Mouse (Mus musculus): ENCODE data around the gene Spag5.
"Not testable (repeated sequence)": the region's sequence is repeated elsewhere in the genome, so short reads cannot be mapped to it uniquely, and the experiment has no call there.

The Spag5 gene

GRCm38 (mm10) chr11:78301357-78302084, at the start of gene Spag5:
TSS of gene Spag5 (plus strand) at chr11:78301529.
- peak; percentile 94 for DNase-seq (ENCODE audit: inconsistent ontology term)

GRCm38 (mm10) chr11:78256618-78257017, 44.7 kb upstream of the Spag5 start:
- no peak for DNase-seq (ENCODE audit: inconsistent ontology term)

GRCm38 (mm10) chr11:78260489-78261258, 40.7 kb upstream of the Spag5 start:
- no peak for DNase-seq (ENCODE audit: inconsistent ontology term)

- DNase-seq (ENCODE audit: inconsistent ontology term): peak; percentile 98
Observed at GRCm38 (mm10) chr11:78261380-78262352, 39.7 kb upstream of the Spag5 start, which contains the start of gene 2610507B11Rik. TSS of gene 2610507B11Rik (plus strand) at chr11:78261752.

GRCm38 (mm10) chr11:78262550-78262949, 38.8 kb upstream of the Spag5 start:
- DNase-seq (ENCODE audit: inconsistent ontology term): peak; percentile 58

GRCm38 (mm10) chr11:78265571-78265970, 35.8 kb upstream of the Spag5 start:
- DNase-seq (ENCODE audit: inconsistent ontology term): no peak

- no peak for DNase-seq (ENCODE audit: inconsistent ontology term)
Observed at GRCm38 (mm10) chr11:78271986-78272385, 29.3 kb upstream of the Spag5 start.

- DNase-seq (ENCODE audit: inconsistent ontology term): no peak
Observed at GRCm38 (mm10) chr11:78275596-78275995, 25.7 kb upstream of the Spag5 start.

- DNase-seq (ENCODE audit: inconsistent ontology term): not testable (repeated sequence)
Observed at GRCm38 (mm10) chr11:78276169-78276568, 25.2 kb upstream of the Spag5 start.

GRCm38 (mm10) chr11:78278853-78279252, 22.5 kb upstream of the Spag5 start:
- DNase-seq (ENCODE audit: inconsistent ontology term): no peak

GRCm38 (mm10) chr11:78279586-78279985, 21.7 kb upstream of the Spag5 start:
- DNase-seq (ENCODE audit: inconsistent ontology term): peak; percentile 60

GRCm38 (mm10) chr11:78289146-78289763, 12.1 kb upstream of the Spag5 start:
- no peak for DNase-seq (ENCODE audit: inconsistent ontology term)

- no peak for DNase-seq (ENCODE audit: inconsistent ontology term)
Observed at GRCm38 (mm10) chr11:78290654-78291053, 10.7 kb upstream of the Spag5 start, which contains the start of gene BC030499. TSS of gene BC030499 (plus strand) at chr11:78290841.

GRCm38 (mm10) chr11:78294585-78294984, 6.7 kb upstream of the Spag5 start:
- DNase-seq (ENCODE audit: inconsistent ontology term): no peak

- DNase-seq (ENCODE audit: inconsistent ontology term): no peak
Observed at GRCm38 (mm10) chr11:78300917-78301316, 412 bp upstream of the Spag5 start.

- no peak for DNase-seq (ENCODE audit: inconsistent ontology term)
Observed at GRCm38 (mm10) chr11:78305272-78305671, 3.9 kb downstream of the Spag5 start.

GRCm38 (mm10) chr11:78310861-78311511, 9.7 kb downstream of the Spag5 start:
- DNase-seq (ENCODE audit: inconsistent ontology term): no peak

GRCm38 (mm10) chr11:78313662-78314061, 12.3 kb downstream of the Spag5 start:
- DNase-seq (ENCODE audit: inconsistent ontology term): no peak

- no peak for DNase-seq (ENCODE audit: inconsistent ontology term)
Observed at GRCm38 (mm10) chr11:78318411-78318810, 17.1 kb downstream of the Spag5 start.

- DNase-seq (ENCODE audit: inconsistent ontology term): no peak
Observed at GRCm38 (mm10) chr11:78322076-78322831, 20.9 kb downstream of the Spag5 start.
